Mouse (Mus musculus): Measurements from ENCODE around the gene Recql. TPM values are rescaled to one million over a fixed set of nuclear protein-coding genes. Genes with fewer than 3 reads are reported as not detected.

Gene Recql
- polyA plus RNA-seq (2012; rRNA removed; ENCODE audit: low replicate concordance) = 1.2 and 1.4 TPM in 2 replicates

GRCm38 (mm10) chr6:142387011-142387754, at the start of gene Recql, which contains the start of gene Golt1b:
Recql (minus strand) TSS chr6:142387087.
Golt1b (plus strand) TSS chr6:142387221.

GRCm38 (mm10) chr6:142412906-142413491, 26.1 kb upstream of the Recql start, which contains the start of gene Spx:
Spx (plus strand) TSS chr6:142413441.

GRCm38 (mm10) chr6:142345440-142346038, 41.3 kb downstream of the Recql start, which contains the start of gene Pyroxd1:
Pyroxd1 (plus strand) TSS chr6:142345654.

GRCm38 (mm10) chr6:142322881-142323280, 64.0 kb downstream of the Recql start, which contains the start of gene Slco1a5:
Slco1a5 (minus strand) TSS chr6:142322981.

Other genes starting within 250 kb of the Recql start
- not detected in 2 replicates for gene Slco1a6, start 178.6 kb downstream of the Recql start, polyA plus RNA-seq (2012; rRNA removed; ENCODE audit: low replicate concordance)
- gene Iapp, start 88.7 kb downstream of the Recql start, polyA plus RNA-seq (2012; rRNA removed; ENCODE audit: low replicate concordance) = 1.6 and 2.7 TPM in 2 replicates
- not detected in 2 replicates for gene Slco1a5, start 64.1 kb downstream of the Recql start, polyA plus RNA-seq (2012; rRNA removed; ENCODE audit: low replicate concordance)
- gene Pyroxd1, start 41.4 kb downstream of the Recql start, polyA plus RNA-seq (2012; rRNA removed; ENCODE audit: low replicate concordance) = 3.1 and 4.6 TPM in 2 replicates
- gene Golt1b, start 134 bp upstream of the Recql start, polyA plus RNA-seq (2012; rRNA removed; ENCODE audit: low replicate concordance) = 1.1 and 2.0 TPM in 2 replicates
- 0.06 and 0.09 TPM in 2 replicates for gene Spx, start 26.4 kb upstream of the Recql start, polyA plus RNA-seq (2012; rRNA removed; ENCODE audit: low replicate concordance)
- gene Gys2, start 86.0 kb upstream of the Recql start, polyA plus RNA-seq (2012; rRNA removed; ENCODE audit: low replicate concordance) = 0.07 TPM in 1 of 2 replicates, not detected in the other
- gene Ldhb, start 120.9 kb upstream of the Recql start, polyA plus RNA-seq (2012; rRNA removed; ENCODE audit: low replicate concordance) = 12.7 and 13.8 TPM in 2 replicates
- gene Kcnj8, start 184.5 kb upstream of the Recql start, polyA plus RNA-seq (2012; rRNA removed; ENCODE audit: low replicate concordance) = 3.7 and 7.7 TPM in 2 replicates

Data from duodenum, adult 2 months (tissue).